15 mouse cellular contexts compared by ENCODE assay signal in the genomic region with DNA sequence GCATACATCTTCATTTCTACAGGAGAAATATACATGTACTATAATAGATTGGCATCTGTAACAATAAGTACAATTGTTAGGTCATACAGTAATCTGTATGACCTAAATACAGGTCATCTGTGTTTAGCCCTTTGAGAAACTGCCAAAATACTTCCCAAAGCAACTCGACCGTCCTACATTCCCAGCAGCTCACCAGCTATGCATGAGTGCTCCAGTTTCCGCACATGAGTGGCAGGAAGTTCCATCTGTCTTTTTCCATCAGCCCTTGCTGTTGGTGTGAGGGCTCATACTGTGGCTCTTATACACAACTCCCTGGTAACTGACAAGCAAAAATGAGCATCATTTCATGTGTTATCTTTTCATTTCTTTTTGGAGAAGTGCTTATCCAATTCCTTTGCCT. TPM values are rescaled to one million over a fixed set of nuclear protein-coding genes. Genes with fewer than 3 reads are reported as not detected.
A peak's percentile ranks its signal among the peaks of the same experiment; 100 is the strongest.
DNase-seq lines count a peak whose midpoint lies in the region; ATAC-seq and TF ChIP-seq lines count a peak whose summit lies in the region.
"Had no signal": no experiment of that assay in that cellular context is flagged by ENCODE, and none has a peak within 500 bp of the region (broad histone marks: within the 10 kb centered on the region; RNA-seq: fewer than 3 reads in every experiment).

No protein-coding gene starts in this region.

- TF ChIP-seq EP300 in heart, adult 2 months (IDR thresholded peaks at IDR 0.05; ENCODE audit: insufficient read depth, low read depth, low read length) = 0 out of 2 replicates have a peak, but pooled peaks have one; percentile 28

- DNase-seq in heart, adult 2 months = no peak
- DNase-seq in midbrain, postnatal 0 days (ENCODE audit: low spot score) = peak; percentile 13
- no peak for DNase-seq in midbrain, embryonic 11.5 days (ENCODE audit: low spot score, missing footprints)
- peak; percentile 59 to 70 for DNase-seq in cerebellum, postnatal 25 days
- DNase-seq in urinary bladder, adult 18-20 months (ENCODE audit: low spot score in 2 of 2) = no peak
- DNase-seq: liver, postnatal 0 days; lung, postnatal 36 days had no signal

- no peak for TF ChIP-seq POLR2A in heart, adult 2 months (IDR thresholded peaks at IDR 0.05; ENCODE audit: insufficient read depth, low read depth, low read length)

- no peak overlapping the region for H3K4me2 ChIP-seq in heart, embryonic 12.5 days
- H3K4me2 ChIP-seq in midbrain, postnatal 0 days (ENCODE audit: low read depth, low read length, poor library complexity, severe bottlenecking) = no peak overlapping the region
- no peak overlapping the region for H3K4me2 ChIP-seq in midbrain, embryonic 11.5 days
- H3K4me2 ChIP-seq: heart, embryonic 15.5 days; hindbrain, embryonic 12.5 days; limb, embryonic 12.5 days; midbrain, embryonic 12.5 days had no signal

- no peaks in the 10 kb centered on the region for H3K27me3 ChIP-seq in heart, adult 2 months (ENCODE audit: control insufficient read depth, insufficient read depth, low read length)
- no peaks in the 10 kb centered on the region for H3K27me3 ChIP-seq in heart, embryonic 12.5 days (replicated peaks)
- no peaks in the 10 kb centered on the region for H3K27me3 ChIP-seq in midbrain, postnatal 0 days (ENCODE audit: insufficient read depth, low read length)
- no peaks in the 10 kb centered on the region for H3K27me3 ChIP-seq in midbrain, embryonic 11.5 days (ENCODE audit: control insufficient read depth, insufficient read depth, low read length)
- H3K27me3 ChIP-seq: heart, embryonic 15.5 days; hindbrain, embryonic 12.5 days; limb, embryonic 12.5 days; midbrain, embryonic 12.5 days had no signal

- H3K4me1 ChIP-seq in heart, adult 2 months (ENCODE audit: control insufficient read depth, insufficient read depth, low read length) = no peaks in the 10 kb centered on the region
- no peaks in the 10 kb centered on the region for H3K4me1 ChIP-seq in heart, embryonic 12.5 days (replicated peaks)
- H3K4me1 ChIP-seq in midbrain, postnatal 0 days (ENCODE audit: insufficient read depth, low read length) = no peaks in the 10 kb centered on the region
- H3K4me1 ChIP-seq in midbrain, embryonic 11.5 days (ENCODE audit: control insufficient read depth, insufficient read depth, low read length) = no peaks in the 10 kb centered on the region
- H3K4me1 ChIP-seq: heart, embryonic 15.5 days; midbrain, embryonic 12.5 days had no signal

- TF ChIP-seq CTCF in heart, adult 2 months (IDR thresholded peaks at IDR 0.05) = no peak
- TF ChIP-seq CTCF in midbrain, postnatal 0 days (IDR thresholded peaks at IDR 0.05) = no peak

- H3K9me3 ChIP-seq in heart, embryonic 12.5 days (replicated peaks) = no peaks in the 10 kb centered on the region
- no peaks in the 10 kb centered on the region for H3K9me3 ChIP-seq in midbrain, postnatal 0 days (ENCODE audit: low read length)
- H3K9me3 ChIP-seq in midbrain, embryonic 11.5 days (ENCODE audit: control insufficient read depth, low read length) = no peaks in the 10 kb centered on the region
- H3K9me3 ChIP-seq: heart, embryonic 15.5 days; hindbrain, embryonic 12.5 days; limb, embryonic 12.5 days; midbrain, embryonic 12.5 days had no signal

- H3K4me3 ChIP-seq in heart, adult 2 months = no peak overlapping the region
- H3K4me3 ChIP-seq in heart, embryonic 12.5 days = no peak overlapping the region
- H3K4me3 ChIP-seq in midbrain, postnatal 0 days (ENCODE audit: low read depth, low read length) = no peak overlapping the region
- no peak overlapping the region for H3K4me3 ChIP-seq in midbrain, embryonic 11.5 days (ENCODE audit: low read depth, low read length)
- H3K4me3 ChIP-seq: heart, embryonic 15.5 days; hindbrain, embryonic 12.5 days; limb, embryonic 12.5 days; midbrain, embryonic 12.5 days had no signal

- no peak overlapping the region for H3K9ac ChIP-seq in heart, adult 2 months (ENCODE audit: low read depth, low read length)
- H3K9ac ChIP-seq in heart, embryonic 12.5 days = no peak overlapping the region
- H3K9ac ChIP-seq in midbrain, postnatal 0 days (replicated peaks; ENCODE audit: low read length, poor library complexity, severe bottlenecking) = no peak overlapping the region
- no peak overlapping the region for H3K9ac ChIP-seq in midbrain, embryonic 11.5 days (ENCODE audit: low read length)
- H3K9ac ChIP-seq: heart, embryonic 15.5 days; hindbrain, embryonic 12.5 days; limb, embryonic 12.5 days; liver, postnatal 0 days; midbrain, embryonic 12.5 days had no signal

- H3K27ac ChIP-seq in heart, adult 2 months = no peak overlapping the region
- H3K27ac ChIP-seq in heart, embryonic 12.5 days (ENCODE audit: poor library complexity, severe bottlenecking) = no peak overlapping the region
- no peak overlapping the region for H3K27ac ChIP-seq in midbrain, postnatal 0 days (ENCODE audit: low read depth, low read length)
- H3K27ac ChIP-seq in midbrain, embryonic 11.5 days (ENCODE audit: low read depth, low read length) = no peak overlapping the region
- H3K27ac ChIP-seq: heart, embryonic 15.5 days; hindbrain, embryonic 12.5 days; kidney, postnatal 0 days; limb, embryonic 12.5 days; midbrain, embryonic 12.5 days had no signal

- 25% methylated on average over 3 of the region's 3 CpGs for WGBS in heart, adult 2 months
- 69% methylated on average over 3 of the region's 3 CpGs for WGBS in heart, embryonic 12.5 days
- 79% methylated on average over 3 of the region's 3 CpGs for WGBS in midbrain, postnatal 0 days
- WGBS in midbrain, embryonic 11.5 days = 82% methylated on average over 3 of the region's 3 CpGs

- H3K79me2 ChIP-seq in heart, adult 2 months (replicated peaks; ENCODE audit: control insufficient read depth, insufficient read depth, low read length) = no peaks in the 10 kb centered on the region

- no peaks in the 10 kb centered on the region for H3K36me3 ChIP-seq in heart, adult 2 months (ENCODE audit: control insufficient read depth, insufficient read depth, low read length)
- peaks cover 94% of the 10 kb centered on the region for H3K36me3 ChIP-seq in heart, embryonic 12.5 days
- peaks cover 87% of the 10 kb centered on the region for H3K36me3 ChIP-seq in midbrain, postnatal 0 days (ENCODE audit: insufficient read depth, low read length)
- H3K36me3 ChIP-seq in midbrain, embryonic 11.5 days (ENCODE audit: control insufficient read depth, insufficient read depth, low read length) = peaks cover 22% of the 10 kb centered on the region

- intact Hi-C loops in heart, adult 2 months (cut with DNase I) = no loop called here

- no peak for ATAC-seq in heart, embryonic 12.5 days (ENCODE audit: insufficient number of reproducible peaks, low FRiP score)
- no peak for ATAC-seq in midbrain, postnatal 0 days (ENCODE audit: low FRiP score)
- no peak for ATAC-seq in midbrain, embryonic 11.5 days (ENCODE audit: low FRiP score)
- no peak for ATAC-seq in erythroid progenitor cell, adult 5-6 weeks (replicated peaks; ENCODE audit: low FRiP score, poor library complexity, severe bottlenecking)
- ATAC-seq: forebrain, embryonic 16.5 days; liver, postnatal 0 days had no signal

RNA-seq across cellular contexts. Expression of a gene that starts 49.4 kb away (rescaled TPM):
- total RNA-seq in heart, adult 2 months (2021) = 10 to 100 TPM; 47.1 to 57.9 TPM
- polyA plus RNA-seq in heart, adult 2 months (2012; rRNA removed) = 78.0 and 89.5 TPM in 2 replicates
- 82.6 and 83.4 TPM in 2 replicates for polyA plus RNA-seq in heart, embryonic 12.5 days (2016; fragmentation: Nextera tagmentation; extraction: Ambion mirVana)
- total RNA-seq in midbrain, postnatal 0 days (2014; rRNA removed) = 98.2 and 110 TPM in 2 replicates
- polyA plus RNA-seq in midbrain, postnatal 0 days (2015; fragmentation: Nextera tagmentation; extraction: Ambion mirVana) = 119 and 124 TPM in 2 replicates
- polyA plus RNA-seq in midbrain, embryonic 11.5 days (2014; fragmentation: Nextera tagmentation; extraction: Ambion mirVana) = 84.0 and 87.5 TPM in 2 replicates
- total RNA-seq in erythroid progenitor cell, adult 5-6 weeks (2015; ENCODE audit: low replicate concordance) = 23.1 and 29.3 TPM in 2 replicates
- 11.1 and 21.4 TPM in 2 replicates for total RNA-seq in erythroid progenitor cell, adult 5-6 weeks (2017; ENCODE audit: low replicate concordance)

Comparison
In these comparisons a context has a peak if more than half of its experiments do, and no peak if none do; other contexts are left out.
1. DNase-seq: peak in midbrain, postnatal 0 days (single experiment) and cerebellum, postnatal 25 days (2 of 2); none in heart, adult 2 months (0 of 2), midbrain, embryonic 11.5 days (single experiment) and urinary bladder, adult 18-20 months (0 of 2).